Mouse (Mus musculus) spleen, adult 12 weeks (tissue): Measurements from ENCODE around the gene Gstp1.
"Not testable (repeated sequence)": the region's sequence is repeated elsewhere in the genome, so short reads cannot be mapped to it uniquely, and the experiment has no call there.

Experiments
- DNase-seq: peaks from one replicate; pipeline ENCODE4 v3.0.0; 2022; ENCODE audit warnings: low spot score

The Gstp1 gene

DNA sequence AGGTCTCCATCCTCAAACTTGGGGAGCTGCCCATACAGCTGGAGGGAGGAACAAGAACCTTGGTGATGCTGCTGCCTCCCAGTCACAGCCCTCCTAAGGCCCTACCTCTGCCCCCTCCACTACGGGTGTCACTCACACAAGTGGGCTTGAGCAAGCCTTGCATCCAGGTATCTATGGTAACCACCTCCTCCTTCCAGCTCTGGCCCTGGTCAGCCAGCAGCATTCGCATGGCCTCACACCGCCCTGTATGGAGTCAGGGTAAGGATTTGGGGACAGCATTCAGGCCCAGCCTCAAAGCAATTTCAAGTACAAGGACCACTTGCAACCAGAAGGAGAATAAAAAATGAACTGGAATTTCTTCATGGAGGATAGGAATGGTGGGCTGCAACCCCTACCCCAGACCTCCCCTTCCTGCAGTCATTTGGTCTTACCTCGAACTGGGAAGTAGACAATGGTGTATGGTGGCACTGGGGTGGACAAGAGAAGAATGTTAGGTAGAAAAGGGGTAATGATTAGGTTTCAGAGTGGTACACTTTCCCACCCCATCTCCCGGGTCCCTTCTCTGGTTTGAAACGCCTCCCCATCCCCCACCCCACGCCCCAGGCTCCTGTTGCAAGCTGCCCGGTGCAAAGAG is 514 bp downstream of the Gstp1 start:
- not testable (repeated sequence) for DNase-seq

DNA sequence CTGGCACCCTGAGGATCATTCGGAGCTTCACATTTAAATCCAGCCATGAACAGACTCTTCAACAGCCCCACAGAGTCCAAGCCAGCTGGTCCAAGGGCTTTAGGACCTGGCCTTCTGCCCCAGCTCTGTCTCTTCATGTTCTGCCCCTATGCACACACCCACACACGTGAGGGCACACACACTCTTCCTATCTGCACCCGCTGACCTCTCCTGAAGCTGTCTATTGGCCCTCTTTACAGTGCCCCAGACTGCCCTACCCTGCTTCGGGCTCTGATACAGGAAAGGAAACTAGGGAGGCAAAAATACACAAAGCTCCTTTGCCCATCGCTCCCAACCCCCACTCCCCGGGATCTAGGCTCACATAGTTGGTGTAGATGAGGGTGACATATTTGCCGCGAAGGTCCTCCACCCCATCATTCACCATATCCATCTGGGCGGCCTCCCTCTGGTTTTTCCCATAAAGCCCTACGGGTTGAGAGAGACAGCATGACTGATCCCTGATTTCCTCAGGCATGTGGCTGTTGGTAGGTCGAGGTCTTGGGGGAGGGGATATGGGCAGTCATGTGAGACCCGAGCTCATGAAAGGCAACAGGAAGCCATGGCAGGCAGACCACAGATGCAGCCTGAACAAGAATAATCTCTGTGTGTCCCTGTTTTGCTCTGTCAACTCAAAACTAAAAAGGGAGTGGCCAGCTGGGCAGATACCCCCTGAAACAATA is 1.3 kb downstream of the Gstp1 start:
- no peak for DNase-seq

DNA sequence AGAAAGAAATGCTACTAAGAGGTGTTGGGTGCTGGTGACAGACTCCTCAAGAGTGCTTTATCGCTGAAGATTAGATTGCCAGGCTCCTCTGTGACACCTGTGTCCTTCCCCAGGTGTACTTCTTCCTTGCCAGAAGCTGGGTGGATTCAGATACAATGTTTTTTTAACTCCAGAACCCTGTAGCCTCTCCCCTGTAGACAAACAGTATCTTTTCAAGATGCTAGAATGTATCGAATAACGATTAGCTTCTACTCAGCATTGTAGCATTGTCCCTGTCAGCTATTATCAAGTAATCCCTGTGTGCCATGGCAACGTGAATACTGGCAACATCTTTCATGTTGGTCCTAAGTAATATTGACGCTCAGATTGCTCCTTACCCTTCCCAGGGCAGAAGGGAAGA is 4.0 kb downstream of the Gstp1 start:
- DNase-seq = no peak

DNA sequence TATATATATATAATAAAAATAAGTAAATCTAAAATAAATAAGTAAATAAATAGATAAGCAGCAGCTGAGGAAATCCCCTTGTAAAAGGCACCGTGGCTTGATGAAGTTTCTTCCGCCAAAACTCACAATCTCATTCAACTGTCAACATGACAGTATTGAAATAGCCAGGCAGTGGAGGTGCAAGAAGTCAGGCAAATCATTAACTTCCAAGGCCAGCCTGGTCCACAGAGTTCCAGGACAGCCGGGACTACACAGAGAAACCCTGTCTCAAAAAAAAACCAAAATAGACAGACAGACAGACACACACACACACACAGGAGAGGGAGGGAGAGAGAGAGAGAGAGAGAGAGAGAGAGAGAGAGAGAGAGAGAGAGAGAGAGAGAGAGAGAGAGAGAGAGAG is 4.5 kb downstream of the Gstp1 start:
- DNase-seq = no peak

DNA sequence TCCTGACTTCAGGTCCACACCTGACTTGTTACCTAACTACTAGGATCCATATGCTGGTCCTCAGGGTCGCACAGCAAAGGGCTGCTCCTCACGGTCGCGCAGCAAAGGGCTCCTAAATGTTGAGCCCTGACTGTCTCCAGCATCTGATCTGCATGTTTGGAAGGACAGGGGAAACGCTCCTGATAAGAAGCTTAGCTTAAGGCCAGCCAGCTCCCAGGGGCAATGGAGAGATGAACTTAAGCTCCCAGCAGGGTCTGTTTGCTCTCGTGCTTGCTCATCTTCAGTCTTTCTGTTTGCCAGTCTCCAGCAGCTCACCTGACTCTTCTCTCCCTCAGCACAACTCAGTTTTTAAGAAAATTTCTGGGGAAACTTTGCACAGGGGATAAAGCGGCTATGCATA is 5.1 kb downstream of the Gstp1 start:
- no peak for DNase-seq

DNA sequence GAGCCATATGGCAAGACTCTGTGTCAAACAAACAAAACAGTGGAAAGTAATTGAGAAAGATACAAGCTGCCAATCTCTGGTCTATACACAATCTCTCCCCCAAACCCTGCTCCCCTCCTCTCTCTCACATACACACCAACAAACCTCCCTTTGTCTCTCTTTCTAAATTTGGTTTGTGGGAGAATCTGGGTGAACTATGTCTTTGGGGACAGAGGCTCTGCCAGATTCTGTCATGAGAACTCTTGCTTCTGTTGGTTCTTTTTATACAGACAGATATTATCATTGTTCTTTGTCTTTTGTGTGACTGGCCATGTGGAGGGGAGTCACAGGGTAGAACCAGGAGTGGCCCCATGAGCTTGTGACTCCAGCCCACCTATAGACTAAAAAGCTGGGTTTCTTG is 10.2 kb downstream of the Gstp1 start:
- no peak for DNase-seq

DNA sequence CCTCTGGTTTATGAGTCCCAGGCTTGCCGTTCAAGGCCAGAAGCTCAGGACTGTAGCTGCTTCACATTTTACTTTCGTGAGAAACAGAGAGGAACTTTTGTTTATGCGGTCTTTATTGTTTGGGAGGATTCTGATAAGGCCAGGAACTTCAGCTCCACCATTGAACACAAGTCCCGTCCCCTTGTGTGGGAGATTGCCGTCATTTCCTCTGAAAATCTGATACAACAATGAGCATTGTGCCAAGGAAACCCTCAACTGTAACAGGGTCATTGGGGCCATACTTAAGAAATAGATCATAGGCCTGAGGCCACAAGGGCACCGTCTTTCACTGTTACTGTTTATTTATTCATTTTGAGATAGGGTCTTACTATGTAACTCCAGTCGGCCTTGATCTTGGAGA is 14.6 kb downstream of the Gstp1 start:
- DNase-seq = no peak

DNA sequence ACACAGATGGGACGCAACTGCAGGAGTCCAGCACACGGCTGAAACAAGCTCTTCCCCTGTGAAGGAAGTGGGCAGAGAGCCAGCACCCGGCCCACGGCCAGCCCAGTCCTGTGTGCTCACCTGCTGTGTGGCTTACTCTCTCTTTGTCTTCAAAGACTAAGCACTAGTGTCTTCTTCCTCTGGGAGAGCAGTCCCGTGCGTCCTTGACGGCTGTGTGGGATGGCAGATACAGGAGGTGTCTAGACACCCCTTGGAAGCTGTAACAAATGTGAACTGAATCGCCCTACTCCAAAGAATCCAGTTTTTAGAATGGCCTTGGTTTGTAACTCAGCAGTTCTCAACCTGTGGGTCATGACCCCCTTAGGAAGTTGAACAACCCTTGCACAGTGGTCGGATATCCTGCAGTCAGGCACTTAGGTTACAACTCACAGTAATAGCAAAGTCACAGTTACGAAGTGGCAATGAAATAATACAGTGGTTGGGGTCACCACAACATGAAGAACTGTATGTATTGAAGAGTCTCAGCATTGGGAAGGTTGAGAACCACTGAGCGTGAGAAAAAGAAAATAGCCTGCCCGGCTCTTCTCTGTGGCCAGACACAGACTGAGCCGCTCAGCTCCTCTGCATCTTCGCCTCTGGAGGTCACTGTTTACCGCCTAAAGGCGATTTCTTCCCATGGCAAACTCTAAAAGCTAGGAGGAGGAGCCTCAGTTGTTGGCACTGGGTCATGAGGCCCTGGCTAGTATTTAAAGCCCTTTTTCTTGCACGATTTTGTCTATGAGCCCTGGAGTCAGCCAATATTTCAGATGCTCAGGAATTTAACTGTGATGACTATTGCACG is 18.8 kb downstream of the Gstp1 start:
- DNase-seq = peak; percentile 64

DNA sequence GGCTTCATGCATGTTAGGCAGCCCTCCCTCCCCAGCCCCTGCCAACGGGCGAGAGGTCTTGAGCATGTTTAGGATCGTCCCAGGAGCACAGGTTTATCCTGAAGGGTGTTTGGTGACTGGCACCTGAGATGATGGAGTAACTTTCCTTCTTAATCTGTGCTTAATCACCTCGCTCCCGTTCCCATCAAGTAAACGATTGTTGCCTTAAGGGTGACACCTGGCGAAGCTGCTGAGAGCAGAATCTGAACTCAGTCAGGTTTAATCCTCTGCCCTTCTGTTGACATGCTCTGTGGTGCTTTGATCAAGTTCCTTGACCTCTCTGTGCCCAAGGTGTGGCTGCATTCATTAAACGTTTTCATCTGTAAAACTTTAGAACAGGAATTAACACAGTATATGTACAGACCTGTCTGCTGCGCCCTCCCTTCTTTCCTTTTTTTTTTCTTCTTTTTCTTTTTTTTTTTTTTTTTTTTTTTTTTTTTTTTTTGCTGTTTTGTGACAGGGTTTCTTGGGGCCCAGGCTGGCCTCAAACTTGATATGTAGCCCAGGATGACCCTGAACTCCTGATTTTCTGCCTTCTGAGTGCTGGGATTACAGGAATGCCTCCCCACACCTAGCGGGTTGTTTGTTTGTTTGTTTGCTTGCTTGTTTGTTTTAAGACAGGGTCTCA is 19.7 kb downstream of the Gstp1 start:
- no peak for DNase-seq

DNA sequence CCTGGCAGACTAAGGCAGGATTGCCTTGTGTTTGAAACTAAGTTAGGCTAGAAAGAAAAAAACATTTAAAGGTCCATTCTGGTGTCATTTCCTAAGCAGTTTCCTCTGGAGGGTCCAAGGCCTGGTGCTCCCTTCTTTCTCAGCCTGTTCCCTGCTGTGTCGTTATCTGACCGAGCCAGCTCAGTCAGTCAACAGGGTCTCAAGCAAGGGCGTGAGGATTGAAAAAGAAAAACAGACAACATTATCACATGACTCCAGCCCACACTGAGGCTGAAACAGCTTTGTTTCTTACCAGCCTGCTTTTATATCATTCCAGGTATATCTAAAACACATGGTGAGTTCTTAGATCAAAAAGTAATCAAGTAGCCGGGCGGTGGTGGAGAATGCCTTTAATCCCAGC is 22.1 kb downstream of the Gstp1 start:
- no peak for DNase-seq

DNA sequence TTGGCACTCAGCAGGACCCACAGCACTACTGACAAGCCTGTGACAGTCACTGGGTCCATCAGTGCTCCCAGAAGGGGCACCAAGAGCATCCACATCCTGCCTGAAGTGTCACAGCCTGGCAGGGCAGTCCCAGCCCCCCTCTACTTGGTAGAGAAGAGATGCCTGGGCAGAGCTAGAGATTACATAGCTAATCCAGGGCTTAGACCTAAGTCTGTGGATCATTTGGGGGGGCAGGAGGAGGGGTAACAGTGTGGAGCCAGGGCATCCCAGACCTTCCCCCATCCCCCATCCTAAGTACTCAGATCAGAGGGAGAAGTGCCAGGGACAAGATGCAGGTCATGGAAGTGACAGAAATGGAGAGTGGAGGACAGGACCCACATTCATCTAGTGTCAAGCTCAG is 23.0 kb downstream of the Gstp1 start:
- DNase-seq = no peak

DNA sequence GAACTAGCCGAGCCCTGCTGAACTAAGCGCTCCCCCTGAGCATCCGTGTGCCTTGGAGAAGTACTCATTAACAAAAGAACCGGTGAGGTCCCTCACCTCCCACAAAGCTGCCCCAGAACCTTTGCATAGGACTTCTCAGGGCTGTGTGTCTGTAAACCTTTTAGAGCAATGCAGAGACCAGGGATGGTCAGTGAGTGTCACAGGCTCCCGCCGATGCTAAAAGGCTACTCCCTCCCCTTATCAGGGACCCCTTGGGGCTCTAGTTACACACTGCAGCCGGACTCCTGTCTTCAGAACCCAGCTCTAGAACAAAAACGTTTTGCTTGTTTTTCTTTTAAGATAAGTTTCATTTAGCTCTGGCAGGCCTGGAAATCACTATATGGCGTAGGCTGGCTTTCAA is 24.7 kb downstream of the Gstp1 start:
- no peak for DNase-seq

DNA sequence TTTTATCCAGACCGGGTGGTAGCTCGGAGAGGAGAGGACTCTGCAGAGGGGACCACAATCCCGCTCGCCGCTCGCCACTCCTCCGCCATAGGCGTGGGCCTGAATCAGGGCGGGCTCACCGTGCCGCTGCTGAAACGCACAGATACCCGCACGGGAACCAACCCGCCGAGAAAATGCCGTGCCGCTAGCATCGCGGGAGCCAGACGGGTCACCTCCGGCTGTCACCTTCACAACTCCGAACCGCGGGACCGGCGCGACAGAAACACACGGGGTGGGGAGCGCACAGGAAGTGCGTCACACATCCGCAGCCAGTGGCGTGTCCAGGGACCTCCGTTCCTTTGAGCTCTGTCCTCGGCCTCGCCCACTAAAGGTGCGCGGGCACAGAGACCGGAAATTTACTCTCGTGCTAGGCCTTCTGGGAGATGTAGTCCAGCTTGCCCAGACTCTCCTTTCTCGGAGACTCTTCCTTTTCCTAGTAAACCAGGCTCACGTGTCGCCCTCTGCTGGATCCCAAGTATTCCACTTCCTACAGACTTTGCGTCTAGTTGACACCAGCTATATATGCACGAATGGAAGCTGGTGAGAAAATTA is 25.3 kb downstream of the Gstp1 start, which contains the start of gene Ndufv1:
Ndufv1 (minus strand) TSS at position 375 of the 591 bp plus-strand sequence.
- peak; percentile 91 for DNase-seq

DNA sequence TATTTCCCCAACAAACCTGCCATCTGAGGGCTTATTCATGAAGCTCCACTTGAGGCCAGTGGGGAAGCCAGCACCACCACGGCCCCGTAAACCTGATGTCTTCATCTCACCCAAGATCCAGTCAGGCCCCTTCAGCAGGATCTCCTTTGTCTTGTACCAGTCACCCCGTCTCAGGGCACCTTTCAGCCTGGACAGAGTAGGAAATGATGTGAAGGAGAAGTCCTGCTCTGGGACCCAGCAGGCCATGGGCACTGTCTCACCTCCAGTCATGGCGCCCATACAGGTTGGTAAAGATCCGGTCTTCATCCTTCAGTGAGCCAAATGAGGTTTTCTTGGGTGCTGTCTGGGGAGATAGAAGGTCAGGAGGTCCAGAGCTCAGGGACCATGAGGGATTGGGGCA is 26.7 kb downstream of the Gstp1 start:
- no peak for DNase-seq

DNA sequence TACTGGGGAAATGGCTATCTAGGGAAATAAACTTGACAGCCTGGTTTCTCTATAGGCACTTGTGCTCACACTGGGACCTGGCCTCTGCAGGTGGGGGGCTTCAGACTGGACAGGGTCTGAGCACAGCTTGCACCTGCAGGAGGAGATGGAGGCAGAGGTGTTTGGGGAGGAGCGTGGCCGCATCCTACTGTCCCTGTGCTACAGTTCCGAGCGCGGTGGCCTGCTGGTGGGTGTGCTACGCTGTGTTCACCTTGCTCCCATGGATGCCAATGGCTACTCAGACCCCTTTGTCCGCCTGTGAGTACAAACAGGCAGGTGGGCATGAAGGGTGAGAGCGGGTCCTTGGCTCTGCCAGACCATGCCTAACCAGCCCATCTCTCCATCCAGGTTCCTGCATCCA is 31.8 kb downstream of the Gstp1 start:
- DNase-seq = no peak

DNA sequence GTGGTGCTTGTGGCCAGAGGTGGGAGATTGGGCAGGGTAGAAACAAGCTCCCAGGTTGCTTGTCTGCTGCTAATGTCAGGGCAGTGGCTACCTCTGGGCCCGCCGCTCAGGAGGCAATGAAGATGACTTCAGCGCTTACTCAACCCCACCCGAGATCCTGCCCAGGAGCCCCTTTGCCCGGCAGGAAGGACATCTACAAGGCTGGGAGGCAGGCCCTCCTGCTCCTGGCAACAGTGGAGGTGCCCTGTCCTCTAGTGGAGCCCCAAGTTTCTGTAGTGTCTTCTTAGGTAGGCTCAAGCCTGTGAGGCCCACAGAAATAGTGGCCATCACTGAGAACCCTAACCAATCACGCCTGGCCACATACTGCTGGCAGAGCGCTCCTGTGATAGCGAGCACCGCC is 32.7 kb downstream of the Gstp1 start:
- no peak for DNase-seq

DNA sequence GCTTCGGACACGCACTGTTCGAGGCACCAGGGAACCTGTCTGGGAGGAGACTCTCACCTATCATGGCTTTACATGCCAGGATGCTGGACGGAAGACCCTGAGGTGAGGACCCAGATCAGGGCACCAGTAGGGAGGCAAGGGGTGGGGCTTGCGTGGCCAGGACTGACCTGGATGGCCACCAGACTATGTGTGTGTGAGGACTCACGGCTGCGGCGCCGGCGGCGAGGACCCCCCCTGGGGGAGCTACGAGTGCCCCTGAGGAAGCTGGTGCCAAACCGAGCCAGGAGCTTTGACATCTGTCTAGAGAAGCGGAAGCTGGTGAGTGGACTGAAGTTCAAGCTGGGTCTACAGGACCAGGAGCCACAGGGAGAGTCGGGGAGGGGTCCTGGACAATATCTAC is 33.5 kb downstream of the Gstp1 start:
- DNase-seq = no peak

DNA sequence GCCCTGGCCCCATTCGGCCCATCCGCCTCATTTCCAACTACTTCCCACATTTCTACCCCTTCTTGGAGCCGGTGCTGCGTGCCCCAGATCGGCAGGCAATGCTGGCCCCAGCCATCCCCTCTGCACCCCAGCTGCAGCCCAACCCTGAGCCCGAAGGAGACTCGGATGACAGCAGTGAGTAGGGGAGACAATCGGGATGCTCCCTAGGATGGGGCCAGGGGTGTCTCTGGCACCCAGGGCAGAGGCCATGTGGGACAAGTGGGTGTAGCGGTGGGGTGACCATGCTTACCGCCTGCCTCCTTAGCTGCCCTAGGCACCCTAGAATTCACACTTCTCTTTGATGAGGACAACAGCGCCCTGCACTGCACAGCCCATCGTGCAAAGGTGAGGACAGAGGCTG is 34.1 kb downstream of the Gstp1 start:
- DNase-seq = no peak

DNA sequence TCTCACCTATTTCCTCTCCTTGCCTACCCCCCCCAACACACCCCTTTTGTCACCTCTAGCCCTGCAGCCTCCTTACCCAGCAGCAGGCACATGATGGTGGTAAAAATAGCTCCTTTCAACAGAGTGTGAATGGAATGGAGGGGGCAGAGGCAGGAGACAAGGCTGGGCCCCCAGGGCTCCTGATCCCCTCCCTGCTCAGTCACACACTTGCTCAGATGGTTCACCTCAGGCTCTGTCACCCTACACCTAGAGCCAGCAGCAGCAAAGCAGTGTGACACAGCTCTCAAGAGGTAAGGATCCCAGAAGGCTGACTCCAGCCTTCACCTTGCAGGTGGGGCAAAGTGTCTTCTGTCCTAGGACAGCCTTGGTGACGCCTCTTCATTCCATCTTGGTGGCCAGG is 34.7 kb downstream of the Gstp1 start, which contains the start of gene Doc2g:
Doc2g (plus strand) TSS at position 202 of the 400 bp plus-strand sequence.
- DNase-seq = no peak

DNA sequence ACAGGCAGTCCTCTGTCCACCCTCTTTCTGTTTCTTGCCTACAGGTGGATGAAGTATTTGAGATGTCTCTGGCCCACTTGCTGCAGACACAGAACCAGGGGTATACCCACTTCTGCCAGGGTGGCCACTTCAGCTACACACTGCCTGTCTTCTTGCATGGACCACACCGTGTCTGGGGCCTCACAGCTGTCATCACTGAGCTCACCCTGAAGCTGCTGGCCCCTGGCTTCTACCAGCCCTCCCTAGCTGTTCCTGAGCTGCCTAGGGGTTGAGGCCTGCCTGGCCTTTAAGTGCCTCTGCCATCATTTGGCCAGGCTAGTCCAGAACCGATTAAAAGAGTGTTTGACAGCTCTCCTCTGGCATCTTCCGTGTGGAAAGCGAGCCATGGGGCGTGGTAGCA is 36.0 kb downstream of the Gstp1 start:
- no peak for DNase-seq

DNA sequence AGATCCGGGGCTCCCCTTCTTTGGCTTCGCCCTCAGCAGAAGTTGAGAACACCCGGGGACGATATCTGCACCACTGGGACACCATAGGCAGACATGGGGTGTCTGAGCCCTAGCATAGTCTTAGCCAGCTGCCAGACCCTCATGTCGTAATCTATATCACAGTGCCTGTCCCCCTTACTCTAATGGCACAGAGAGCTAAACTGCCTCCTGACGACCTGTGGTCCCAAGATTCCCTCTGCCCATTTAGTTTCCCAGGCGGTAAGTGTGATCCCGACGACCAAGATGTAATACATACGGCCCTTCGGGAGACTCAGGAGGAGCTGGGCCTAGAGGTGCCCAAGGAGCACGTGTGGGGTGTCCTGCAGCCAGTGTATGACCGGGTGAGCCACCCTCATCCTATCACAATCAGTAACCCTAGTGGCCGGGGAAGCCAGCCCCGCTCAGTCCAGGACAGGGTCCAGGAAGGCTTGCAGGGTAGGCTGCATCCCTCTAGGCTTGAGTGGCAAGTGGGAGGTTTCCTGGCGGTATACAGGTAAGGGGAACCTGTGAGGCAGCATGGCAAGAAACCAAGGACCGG is 36.7 kb downstream of the Gstp1 start:
- no peak for DNase-seq
